Mouse (Mus musculus) testis, postnatal 14 days (tissue): ENCODE measurements around the gene Mndal.
"Not testable (repeated sequence)": the region's sequence is repeated elsewhere in the genome, so short reads cannot be mapped to it uniquely, and the experiment has no call there.

Experiments used
- DNase-seq: peaks from one replicate; pipeline ENCODE4 v3.0.0; 2021; ENCODE audit warnings: low spot score

Mndal gene

GRCm38 (mm10) chr1:173889741-173890140 lies 52.5 kb downstream of the Mndal start:
- not testable (repeated sequence) for DNase-seq

DNA sequence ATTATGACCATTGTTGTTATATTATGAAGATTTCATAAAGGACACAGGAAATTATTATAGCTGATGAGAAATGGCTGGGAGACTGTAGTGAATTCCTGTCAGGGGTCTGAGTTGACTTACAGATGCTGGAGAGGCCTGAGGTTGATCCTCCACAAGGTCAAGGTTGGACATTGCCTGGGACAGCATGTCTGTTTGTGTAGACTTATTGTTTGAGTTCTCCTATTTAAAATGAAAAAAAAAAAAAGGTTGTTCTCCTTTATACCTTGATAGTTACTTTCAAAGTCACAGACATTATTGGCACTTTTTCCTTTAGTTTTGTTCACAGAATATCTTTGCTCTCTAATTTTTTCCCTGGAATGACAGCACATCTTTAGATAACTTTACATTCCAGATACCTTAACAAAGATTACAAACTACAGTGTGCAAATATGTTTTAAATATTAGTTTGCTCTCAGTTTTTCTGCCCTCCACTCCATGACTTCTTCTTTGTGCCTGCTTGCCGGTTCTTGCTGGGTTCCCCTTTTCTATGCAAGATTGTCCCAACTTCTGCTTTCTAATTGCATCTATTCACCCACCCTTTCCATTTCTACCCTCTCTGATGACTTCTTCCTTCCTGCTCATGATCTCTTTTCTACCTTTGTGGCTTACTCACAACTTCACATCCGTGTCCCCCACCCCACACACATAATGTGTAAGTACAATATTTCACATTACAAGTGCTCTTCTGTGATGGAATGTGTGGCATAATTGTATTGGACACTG lies 55.1 kb downstream of the Mndal start:
- not testable (repeated sequence) for DNase-seq

DNA sequence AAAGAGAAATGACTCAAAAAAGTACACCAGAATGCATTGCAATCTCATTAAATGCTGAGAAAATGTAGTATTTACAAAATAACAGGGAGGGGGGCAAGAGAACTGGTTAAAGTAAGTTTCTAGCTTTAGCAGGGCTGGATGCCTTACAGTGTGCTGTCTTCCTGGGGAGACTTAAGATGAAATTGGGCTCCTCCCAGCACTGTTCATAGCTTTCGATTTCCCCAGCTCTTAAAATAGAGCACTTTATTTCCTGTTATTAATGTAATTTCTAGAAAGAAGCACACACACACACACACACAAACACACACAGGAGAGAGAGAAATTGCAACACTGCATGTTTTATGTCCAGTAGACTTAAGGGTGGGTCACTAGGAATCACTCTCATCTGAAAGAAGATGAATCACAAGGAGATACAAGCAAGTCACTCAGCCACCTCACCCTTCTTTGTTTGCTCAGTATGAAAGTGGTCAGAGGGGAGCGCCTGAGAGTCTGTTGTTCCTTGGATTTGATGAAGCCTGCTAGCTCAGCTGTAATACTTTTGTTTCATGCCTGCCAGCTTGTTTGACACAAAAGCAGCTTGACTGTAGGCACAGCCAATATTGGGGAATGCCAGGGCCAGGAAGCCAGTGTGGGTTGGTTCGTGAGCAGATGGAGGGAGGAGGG lies 62.2 kb downstream of the Mndal start:
- not testable (repeated sequence) for DNase-seq

DNA sequence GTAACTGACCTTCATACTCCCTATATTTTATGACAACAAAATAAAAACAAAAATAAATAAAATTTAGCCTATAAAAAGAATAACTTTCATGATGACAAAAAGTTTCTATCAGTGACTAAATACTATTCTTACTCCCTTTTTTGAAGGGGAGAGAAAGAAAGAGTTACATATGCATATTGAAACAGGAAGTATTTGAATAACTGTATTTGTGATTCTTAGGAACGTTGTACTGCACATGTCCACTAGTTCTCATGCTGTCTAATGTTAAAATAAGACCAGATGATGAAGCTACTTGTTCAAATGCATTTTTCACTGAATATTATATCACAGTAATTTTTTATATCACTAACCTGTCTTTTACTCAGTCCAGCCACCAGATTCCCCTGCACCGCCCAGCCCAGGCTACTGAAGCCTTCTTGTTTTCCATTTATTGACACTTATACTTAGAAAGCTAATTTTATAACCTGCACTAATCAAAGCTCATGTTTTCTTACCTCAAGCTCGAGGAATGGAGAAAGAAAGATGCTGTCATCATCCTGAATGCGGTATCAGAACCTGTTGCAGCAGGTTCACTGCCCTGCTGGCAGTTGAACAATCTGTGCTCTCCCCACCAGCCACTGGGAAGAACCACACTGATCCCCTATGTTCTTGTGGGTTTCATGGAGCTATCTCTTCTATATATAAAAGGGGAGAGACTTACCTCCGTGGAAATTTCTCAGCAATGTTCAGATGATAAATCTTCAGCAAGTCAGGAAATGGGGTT lies 62.9 kb downstream of the Mndal start:
- not testable (repeated sequence) for DNase-seq

DNA sequence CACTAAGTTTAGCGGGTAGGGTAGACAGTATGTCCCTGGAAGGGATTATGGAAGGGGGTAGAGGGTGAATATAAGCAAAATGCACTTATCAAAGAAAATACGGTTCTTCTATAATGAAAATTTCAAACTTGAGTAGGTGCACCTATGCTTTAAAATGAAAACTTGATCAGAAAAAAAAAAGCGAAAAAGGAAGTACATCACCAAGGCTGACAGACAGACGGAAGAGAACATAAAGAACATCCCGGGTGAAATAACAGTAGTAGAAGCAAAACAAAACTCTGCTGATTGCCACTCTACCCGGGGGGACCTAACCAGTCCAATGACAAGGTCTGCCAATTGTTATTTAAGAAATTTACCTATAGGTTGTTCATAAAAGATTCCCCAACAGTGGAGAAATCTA lies 64.0 kb downstream of the Mndal start:
- DNase-seq: not testable (repeated sequence)

GRCm38 (mm10) chr1:173877125-173877524 lies 65.2 kb downstream of the Mndal start:
- DNase-seq: not testable (repeated sequence)

DNA sequence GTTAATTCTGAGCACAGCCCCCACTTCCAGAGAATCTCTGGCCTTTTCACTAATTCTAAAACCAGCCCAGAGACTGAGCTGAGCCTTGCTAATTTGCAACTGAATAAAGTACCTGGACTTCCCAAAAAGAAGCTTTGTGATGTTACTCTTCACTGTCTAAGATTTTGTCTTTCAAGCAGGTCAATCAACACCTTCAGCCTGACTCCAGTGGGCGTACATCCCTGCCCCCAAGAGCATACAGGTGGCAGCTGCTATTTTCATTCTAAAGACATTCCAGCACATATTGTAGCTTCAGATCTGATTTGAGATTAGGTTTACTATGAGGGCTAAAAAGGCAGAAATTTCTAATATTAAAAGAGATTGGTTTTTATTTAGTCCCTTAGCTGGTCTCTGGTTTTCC lies 73.7 kb downstream of the Mndal start:
- DNase-seq: not testable (repeated sequence)

DNA sequence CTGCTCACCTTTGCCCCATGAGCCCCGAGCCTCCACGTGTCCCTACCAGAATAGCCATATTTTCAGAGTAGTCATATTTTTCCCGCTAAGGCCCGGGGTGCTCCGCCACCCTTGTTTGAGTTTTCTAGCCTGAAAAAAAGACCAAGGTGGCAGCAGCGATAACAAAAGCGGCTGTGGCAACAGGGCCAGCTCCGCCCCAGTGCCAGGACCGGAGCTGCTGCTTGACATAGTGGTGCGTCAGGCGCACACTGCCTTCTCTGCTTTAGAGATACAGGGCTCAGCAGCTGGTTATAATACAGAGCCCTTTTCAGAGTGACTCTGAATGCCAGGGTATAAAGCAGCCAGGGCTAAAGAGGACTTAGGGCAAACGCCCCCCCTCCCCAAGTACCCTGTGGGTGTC lies 75.8 kb downstream of the Mndal start:
- DNase-seq: no peak

GRCm38 (mm10) chr1:173853711-173854110 lies 88.6 kb downstream of the Mndal start:
- not testable (repeated sequence) for DNase-seq

DNA sequence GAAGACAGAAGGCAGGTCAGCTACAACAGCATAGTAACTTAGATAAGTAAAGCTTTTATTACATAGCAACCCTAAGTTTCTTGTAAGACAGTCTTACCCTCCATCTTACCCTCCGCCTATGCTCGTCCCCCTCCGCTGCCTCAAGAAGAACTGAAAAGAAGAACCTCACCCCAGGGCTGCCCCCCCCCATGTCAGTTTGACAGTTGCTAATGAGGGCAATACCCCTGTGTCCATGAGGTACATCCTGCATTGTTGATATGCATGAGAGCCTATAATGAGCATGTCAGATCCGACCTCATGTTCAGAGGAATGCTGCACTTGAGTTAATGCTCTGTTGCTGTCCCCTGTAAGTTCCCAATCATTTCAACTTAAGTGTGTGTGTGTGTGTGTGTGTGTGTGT lies 89.4 kb downstream of the Mndal start:
- not testable (repeated sequence) for DNase-seq

DNA sequence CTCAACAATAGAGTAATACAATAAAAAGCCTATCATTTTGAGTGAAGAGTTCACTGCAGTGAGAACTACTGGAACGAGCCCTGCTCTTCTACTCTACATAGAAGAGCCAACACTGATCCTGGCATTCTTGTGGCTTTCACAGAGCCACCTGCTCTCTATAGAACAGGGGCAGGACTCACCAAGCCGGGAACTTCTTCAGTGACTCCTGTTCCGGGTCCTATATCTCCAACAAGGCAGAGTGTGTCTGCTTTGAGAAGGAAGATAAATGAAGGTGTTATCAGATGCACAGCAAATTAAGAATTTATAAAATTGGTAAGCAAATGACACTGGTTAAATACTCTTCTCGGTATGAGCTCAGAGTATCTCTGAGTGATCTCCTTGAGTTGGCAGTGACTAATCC lies 96.1 kb downstream of the Mndal start:
- DNase-seq: not testable (repeated sequence)

DNA sequence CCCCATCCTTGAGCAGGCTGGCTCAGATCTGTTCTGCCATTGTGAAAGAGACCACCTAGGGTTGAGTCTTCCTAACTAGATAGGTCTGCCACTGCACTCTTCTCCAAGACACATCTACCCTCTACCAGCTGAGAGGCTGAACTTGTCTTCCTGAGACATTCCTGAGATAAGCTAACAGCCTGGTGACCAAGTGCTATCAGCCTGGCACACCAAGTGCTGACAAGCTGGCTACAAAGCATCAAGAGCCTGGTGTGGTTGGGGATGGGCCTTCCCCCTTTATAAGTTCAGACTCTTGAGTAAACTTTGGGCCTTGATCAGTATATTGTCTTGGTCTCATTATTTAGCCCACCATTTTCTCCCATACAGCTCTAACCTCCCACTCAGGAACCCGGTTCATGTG lies 97.5 kb downstream of the Mndal start:
- DNase-seq: no peak

DNA sequence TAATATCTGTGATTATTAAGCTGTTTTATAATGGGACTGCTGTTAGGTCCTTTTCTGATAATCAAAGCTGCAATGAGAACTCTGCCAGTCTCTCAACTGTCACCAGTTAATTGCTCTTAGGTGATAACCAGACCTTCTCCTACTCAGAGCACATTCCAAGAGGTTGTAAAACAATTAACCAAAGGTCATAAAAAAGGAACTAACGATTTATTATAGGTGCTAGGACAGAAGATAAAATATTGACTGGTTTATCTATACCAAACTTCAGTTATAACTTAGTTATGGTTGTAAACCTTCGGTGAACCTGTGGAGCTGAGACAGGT lies 120.8 kb downstream of the Mndal start:
- not testable (repeated sequence) for DNase-seq

DNA sequence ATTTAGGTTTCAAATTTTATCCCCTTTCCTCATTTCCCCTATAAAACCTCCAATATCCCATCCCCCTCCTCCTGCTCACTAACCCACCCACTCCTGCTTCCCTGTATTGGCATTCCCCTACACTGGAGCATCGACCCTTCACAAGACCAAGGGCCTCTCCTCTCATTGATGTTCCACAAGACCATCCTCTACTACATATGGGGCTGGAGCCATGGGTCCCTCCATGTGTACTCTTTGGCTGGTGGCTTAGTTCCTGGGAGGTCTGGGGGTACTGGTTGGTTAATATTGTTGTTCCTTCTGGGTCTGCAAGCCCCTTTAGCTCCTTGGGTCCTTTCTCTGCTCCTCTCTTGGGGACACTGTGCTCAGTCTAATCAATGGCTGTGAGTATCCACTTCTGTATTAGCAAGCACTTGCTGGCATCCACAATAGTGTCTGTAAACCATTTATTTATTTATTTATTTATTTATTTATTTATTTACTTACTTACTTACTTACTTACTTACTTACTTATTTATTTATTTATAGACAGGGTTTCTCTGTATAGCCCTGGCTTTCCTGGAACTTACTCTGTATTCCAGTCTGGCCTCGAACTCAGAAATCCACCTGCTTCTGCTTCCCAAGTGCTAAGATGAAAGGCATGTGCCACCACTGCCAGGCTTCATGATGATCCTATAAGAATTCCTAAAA lies 121.4 kb downstream of the Mndal start:
- not testable (repeated sequence) for DNase-seq

DNA sequence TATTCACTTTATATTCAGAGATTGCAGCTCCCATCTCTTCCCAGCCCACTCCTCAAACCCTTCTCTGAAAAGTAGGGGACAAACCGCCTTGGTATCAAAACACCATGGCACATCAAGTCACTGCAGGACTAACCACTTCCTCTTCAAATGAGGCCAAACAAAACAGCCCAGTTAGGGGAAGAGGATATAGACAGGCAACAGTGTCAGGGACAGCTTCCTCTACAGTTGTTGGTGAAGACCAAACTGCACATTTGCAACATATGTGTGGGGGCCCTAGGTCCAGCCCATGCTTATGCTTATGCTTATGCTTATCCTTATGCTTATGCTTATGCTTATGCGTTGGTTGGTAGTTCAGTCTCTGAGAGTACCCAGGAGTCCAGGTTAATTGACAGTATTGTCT lies 133.0 kb downstream of the Mndal start:
- not testable (repeated sequence) for DNase-seq

DNA sequence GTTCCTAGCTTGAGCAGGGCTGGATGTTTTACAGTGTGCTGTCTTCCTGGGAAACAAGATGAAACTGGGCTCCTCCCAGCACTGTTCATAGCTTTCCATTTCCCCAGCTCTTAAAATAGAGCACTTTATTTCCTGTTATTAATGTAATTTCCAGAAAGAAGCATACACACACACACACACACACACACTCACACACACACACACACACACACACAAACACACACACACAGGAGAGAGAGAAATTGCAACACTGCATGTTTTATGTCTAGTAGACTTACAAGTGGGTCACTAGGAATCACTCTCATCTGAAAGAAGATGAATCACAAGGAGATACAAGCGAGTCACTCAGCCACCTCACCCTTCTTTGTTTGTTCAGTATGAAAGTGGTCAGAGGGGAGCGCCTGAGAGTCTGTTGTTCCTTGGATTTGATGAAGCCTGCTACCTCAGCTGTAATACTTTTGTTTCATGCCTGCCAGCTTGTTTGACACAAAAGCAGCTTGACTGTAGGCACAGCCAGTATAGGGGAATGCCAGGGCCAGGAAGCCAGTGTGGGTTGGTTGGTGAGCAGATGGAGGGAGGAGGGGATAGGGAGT lies 139.5 kb downstream of the Mndal start:
- DNase-seq: not testable (repeated sequence)

- DNase-seq: not testable (repeated sequence)
Measured at GRCm38 (mm10) chr1:173802207-173802606, 140.1 kb downstream of the Mndal start.

- DNase-seq: not testable (repeated sequence)
Measured at GRCm38 (mm10) chr1:173801791-173802190, 140.5 kb downstream of the Mndal start.
